Mouse (Mus musculus) CH12.LX (cell line): Measurements from ENCODE around the gene Cenpb. TPM values are rescaled to one million over a fixed set of nuclear protein-coding genes. Genes with fewer than 3 reads are reported as not detected.

Experiments
- DNase-seq: peaks from one replicate; pipeline ENCODE4 v3.0.0-alpha.2; 2013; ENCODE audit errors: extremely low read depth
- H3K27ac ChIP-seq: 2 replicates; pipeline ENCODE4 v1.5.1; 2012; ENCODE audit warnings: low read depth, mild to moderate bottlenecking, control low read depth, moderate library complexity; ENCODE audit not compliant: insufficient read depth
- H3K27me3 ChIP-seq: replicated peaks from 2 replicates; pipeline ENCODE3; 2012; ENCODE audit warnings: inconsistent platforms
- H3K36me3 ChIP-seq, 2 experiments: replicated peaks in 1 of 2; 2 replicates each; pipeline versions ENCODE3 to v1.6.1; 2012; ENCODE audit warnings: inconsistent platforms in 1 of 2, low read length in 1 of 2, mild to moderate bottlenecking in 1 of 2, mixed read lengths in 1 of 2, moderate library complexity in 1 of 2; ENCODE audit not compliant: control insufficient read depth in 1 of 2, insufficient read depth in 1 of 2
- H3K4me1 ChIP-seq, 2 experiments: 2 replicates each; pipeline ENCODE4 v1.6.1; 2012; ENCODE audit warnings: inconsistent platforms in 1 of 2, moderate library complexity in 1 of 2; ENCODE audit not compliant: insufficient read depth in 2 of 2, control insufficient read depth in 1 of 2
- H3K4me2 ChIP-seq: 2 replicates; pipeline ENCODE4 v1.6.1; 2012; ENCODE audit warnings: low read depth, mild to moderate bottlenecking, control low read depth; ENCODE audit not compliant: poor library complexity, insufficient read depth, severe bottlenecking
- H3K4me3 ChIP-seq, 3 experiments: fragments of 150-350 bp in 1 of 3; sonication (generic) in 1 of 3; replicated peaks in 1 of 3; 2 replicates each; pipeline versions ENCODE3 to v1.5.1; 2011 to 2012; ENCODE audit warnings: low read depth in 2 of 3, low read length in 2 of 3, mild to moderate bottlenecking in 2 of 3, moderate library complexity in 2 of 3, control low read depth in 1 of 3, improper control_type of control experiment in 1 of 3, inconsistent platforms in 1 of 3, mixed read lengths in 1 of 3; ENCODE audit not compliant: poor library complexity in 1 of 3
- H3K79me2 ChIP-seq: replicated peaks from 2 replicates; pipeline ENCODE4 v1.6.1; 2012; ENCODE audit warnings: mild to moderate bottlenecking, moderate library complexity; ENCODE audit not compliant: control insufficient read depth, poor library complexity, insufficient read depth, severe bottlenecking; ENCODE audit errors: extremely low read depth
- H3K9ac ChIP-seq: 2 replicates; pipeline ENCODE4 v1.6.1; 2012; ENCODE audit warnings: low read depth, mild to moderate bottlenecking, control low read depth, moderate library complexity; ENCODE audit not compliant: insufficient read depth
- H3K9me3 ChIP-seq: replicated peaks from 2 replicates; pipeline ENCODE3; 2012; ENCODE audit warnings: low read length, inconsistent platforms, mixed read lengths
- BHLHE40 ChIP-seq: IDR thresholded peaks from 2 replicates; pipeline ENCODE4 v1.6.1; 2011; ENCODE audit warnings: mild to moderate bottlenecking, low read depth, low read length, improper control_type of control experiment
- CHD1 ChIP-seq: IDR thresholded peaks from 2 replicates; pipeline ENCODE4 v1.6.1; 2012; ENCODE audit warnings: low read depth, low read length, improper control_type of control experiment, inconsistent platforms
- E2F4 ChIP-seq: IDR thresholded peaks from 2 replicates; pipeline ENCODE4 v1.6.1; 2011; ENCODE audit warnings: low read depth, low read length, improper control_type of control experiment; ENCODE audit not compliant: insufficient replicate concordance
- ELF1 ChIP-seq: IDR thresholded peaks from 2 replicates; pipeline ENCODE4 v1.6.1; 2014; ENCODE audit warnings: low read depth, mild to moderate bottlenecking, inconsistent platforms, low read length, improper control_type of control experiment
- EP300 ChIP-seq: IDR thresholded peaks from 2 replicates; pipeline ENCODE4 v1.6.1; 2011; ENCODE audit warnings: low read length, improper control_type of control experiment
- GABPA ChIP-seq: IDR thresholded peaks from 2 replicates; pipeline ENCODE4 v1.6.1; 2012; ENCODE audit warnings: low read depth, low read length, improper control_type of control experiment, inconsistent platforms; ENCODE audit not compliant: insufficient replicate concordance
- JUN ChIP-seq: IDR thresholded peaks from 2 replicates; pipeline ENCODE4 v1.6.1; 2011; ENCODE audit warnings: low read depth, mild to moderate bottlenecking, low read length, improper control_type of control experiment, moderate library complexity; ENCODE audit not compliant: insufficient read depth
- MAFK ChIP-seq: IDR thresholded peaks from 2 replicates; pipeline ENCODE4 v1.6.1; 2011; ENCODE audit warnings: low read length, improper control_type of control experiment; ENCODE audit not compliant: insufficient replicate concordance
- MXI1 ChIP-seq: IDR thresholded peaks from 2 replicates; pipeline ENCODE4 v1.6.1; 2011; ENCODE audit warnings: mild to moderate bottlenecking, low read depth, low read length, improper control_type of control experiment
- MYC ChIP-seq: IDR thresholded peaks from 2 replicates; pipeline ENCODE4 v1.6.1; 2011; ENCODE audit warnings: low read depth, mild to moderate bottlenecking, improper control_type of control experiment, low read length
- PAX5 ChIP-seq: IDR thresholded peaks from 2 replicates; pipeline ENCODE4 v1.6.1; 2012; ENCODE audit warnings: low read length, inconsistent platforms, mixed read lengths
- POLR2A ChIP-seq: IDR thresholded peaks from 2 replicates; pipeline ENCODE4 v1.6.1; 2011; ENCODE audit warnings: low read depth, mild to moderate bottlenecking, improper control_type of control experiment, low read length
- TCF12 ChIP-seq: IDR thresholded peaks from 2 replicates; pipeline ENCODE4 v1.6.1; 2014; ENCODE audit warnings: low read depth, mild to moderate bottlenecking, inconsistent platforms, low read length, improper control_type of control experiment
- USF1 ChIP-seq: IDR thresholded peaks from 2 replicates; pipeline ENCODE4 v1.6.1; 2014; ENCODE audit warnings: low read depth, mild to moderate bottlenecking, inconsistent platforms, low read length, improper control_type of control experiment
- USF2 ChIP-seq: conservative IDR thresholded peaks from 2 replicates; pipeline ENCODE4 v1.6.1; 2011; ENCODE audit warnings: low read depth, low read length, improper control_type of control experiment
- ZC3H11A ChIP-seq: IDR thresholded peaks from 2 replicates; pipeline ENCODE4 v1.6.1; 2012; ENCODE audit warnings: low read depth, mild to moderate bottlenecking, inconsistent platforms, low read length, improper control_type of control experiment
- dilution Hi-C: fragments of 300-500 bp; cut with MboI; formaldehyde crosslinking; loops from 2 replicates; pipeline ENCODE4 v1.14.3; 2020; ENCODE audit warnings: low sequenced_read_pairs; ENCODE audit not compliant: extremely low pct_unique_long_range_greater_than_20kb, extremely low pct_ligation_motif_present
- in situ Hi-C: fragments of 300-500 bp; cut with MboI; formaldehyde crosslinking; loops from 3 replicates; pipeline ENCODE4 v1.14.3; 2019; ENCODE audit warnings: low sequenced_read_pairs, low pct_ligation_motif_present, low pct_unique_long_range_greater_than_20kb, mixed read lengths
- polyA plus RNA-seq: library from polyadenylated mRNA; unstranded; fragments of >175 nt; gene quantifications from 2 replicates; pipeline ENCODE4 v1.2.1, GENCODE M21; 2012; ENCODE audit warnings: low read depth; ENCODE audit not compliant: insufficient read length
- total RNA-seq, 2 experiments: library from RNA; depleted of rRNA; stranded (reverse); fragments of 300-350 nt in 1 of 2; fragments of >200 nt in 1 of 2; gene quantifications; 2 replicates each; pipeline ENCODE4 v1.2.3; 2012 to 2014

The Cenpb gene
- total and polyA plus RNA-seq, 3 experiments = 18.1 to 26.6 (median 24.4) TPM

- no peaks in the 10 kb centered on the region for H3K79me2 ChIP-seq
- peaks cover 6% of the 10 kb centered on the region for H3K27me3 ChIP-seq
- H3K27ac ChIP-seq = no peak overlapping the region
- no peak for TF ChIP-seq JUN
- TF ChIP-seq ZC3H11A = no peak
- no peak for TF ChIP-seq POLR2A
- TF ChIP-seq ELF1 = no peak
- no peak for TF ChIP-seq MAFK
- no peak for TF ChIP-seq MXI1
- no peak for TF ChIP-seq CHD1
- TF ChIP-seq, all 38 proteins: peak for 0
- Histone ChIP-seq H3K36me3 (peaks cover 0 to 13% of the 10 kb centered on the region in 2 experiments), H3K4me1 (no peaks in the 10 kb centered on the region), H3K4me3 (no peak overlapping the region), H3K4me2 (no peak overlapping the region), H3K9ac (no peak overlapping the region), H3K9me3 (no peaks in the 10 kb centered on the region)
- in situ Hi-C loops (no loop called here), dilution Hi-C loops (no loop called here)
- DNase-seq = no peak
Measured at GRCm38 (mm10) chr2:131134381-131134780, 45.5 kb downstream of the Cenpb start.

GRCm38 (mm10) chr2:131132930-131133547, 46.8 kb downstream of the Cenpb start, which contains the start of gene Gm11037:
Gene Gm11037 (plus strand): TSS chr2:131133497.
- in situ Hi-C loops = no loop called here

GRCm38 (mm10) chr2:131132111-131132888, 47.6 kb downstream of the Cenpb start:
- no peak for DNase-seq
- H3K4me2 ChIP-seq = no peak overlapping the region
- H3K79me2 ChIP-seq = no peaks in the 10 kb centered on the region
- peaks cover 0 to 19% of the 10 kb centered on the region in 2 experiments; a peak in 2 of 4 replicates for H3K4me1 ChIP-seq
- no peak for TF ChIP-seq GABPA
- no peak for TF ChIP-seq USF2
- no peak for TF ChIP-seq E2F4
- TF ChIP-seq POLR2A = no peak
- no peak for TF ChIP-seq USF1
- TF ChIP-seq PAX5 = no peak
- TF ChIP-seq MYC = no peak
- no peak overlapping the region for H3K9ac ChIP-seq
- peaks cover 0 to 7% of the 10 kb centered on the region in 2 experiments for H3K36me3 ChIP-seq
- in situ Hi-C loops (no loop called here), dilution Hi-C loops (no loop called here)
- H3K27ac ChIP-seq = no peak overlapping the region
- H3K4me3 ChIP-seq = no peak overlapping the region
- no peaks in the 10 kb centered on the region for H3K9me3 ChIP-seq
- peaks cover 22% of the 10 kb centered on the region for H3K27me3 ChIP-seq

More at GRCm38 (mm10) chr2:131132930-131133547, 46.8 kb downstream of the Cenpb start, which contains the start of gene Gm11037:
- no peak for DNase-seq
- Histone ChIP-seq H3K9ac (no peak within 1 kb of the TSS), H3K9me3 (no peaks in the 10 kb centered on the region), H3K4me2 (no peak within 1 kb of the TSS), H3K27ac (no peak within 1 kb of the TSS), H3K27me3 (peaks cover 14% of the 10 kb centered on the region), H3K4me1 (peaks cover 0 to 12% of the 10 kb centered on the region in 2 experiments; a peak in 2 of 4 replicates), H3K36me3 (peaks cover 0 to 7% of the 10 kb centered on the region in 2 experiments), H3K79me2 (no peaks in the 10 kb centered on the region), H3K4me3 (no peak within 1 kb of the TSS)
- dilution Hi-C loops = no loop called here
- TF ChIP-seq MYC = no peak
- no peak for TF ChIP-seq BHLHE40
- no peak for TF ChIP-seq PAX5
- TF ChIP-seq EP300 = no peak
- no peak for TF ChIP-seq TCF12
